Mouse (Mus musculus) C2C12 (cell line): ENCODE measurements around the gene Reep1.

Experiments used
- CEBPB ChIP-seq: IDR thresholded peaks from one replicate; pipeline ENCODE4 v1.6.1; 2011; ENCODE audit warnings: low read depth, mild to moderate bottlenecking, control low read depth, moderate library complexity
- CTCF ChIP-seq: IDR thresholded peaks from one replicate; pipeline ENCODE4 v1.5.1; 2011; ENCODE audit not compliant: control insufficient read depth, insufficient read depth, insufficient read length
- FOSL1 ChIP-seq: IDR thresholded peaks from one replicate; pipeline ENCODE4 v1.8.0; 2011; ENCODE audit warnings: mild to moderate bottlenecking, low read length; ENCODE audit not compliant: poor library complexity, insufficient read depth, severe bottlenecking
- MAX ChIP-seq: IDR thresholded peaks from one replicate; pipeline ENCODE4 v1.6.1; 2011; ENCODE audit warnings: mild to moderate bottlenecking, control low read depth
- MYOD1 ChIP-seq: IDR thresholded peaks from one replicate; pipeline ENCODE4 v1.6.1; 2011; ENCODE audit warnings: low read depth; ENCODE audit not compliant: control insufficient read depth, insufficient read length
- MYOG ChIP-seq: IDR thresholded peaks from one replicate; pipeline ENCODE4 v1.6.1; 2011; ENCODE audit not compliant: control insufficient read depth, insufficient read length; ENCODE audit errors: extremely low read depth
- USF1 ChIP-seq: IDR thresholded peaks from one replicate; pipeline ENCODE4 v1.6.1; 2011; ENCODE audit warnings: low read depth, mild to moderate bottlenecking, control low read depth, moderate library complexity

GRCm38 (mm10) chr6:71788348-71788747, 81.0 kb downstream of the Reep1 start:
- TF ChIP-seq CTCF (no peak), MAX (no peak), FOSL1 (no peak), USF1 (no peak), MYOG (no peak), MYOD1 (no peak), CEBPB (no peak)
